ENCODE assay signal across 7 mouse cellular contexts in genomic region chr10:77515385-77516348, GRCm38 (mm10). TPM values are rescaled to one million over a fixed set of nuclear protein-coding genes. Genes with fewer than 3 reads are reported as not detected.
DNase-seq lines count a peak whose midpoint lies in the region; ATAC-seq lines count a peak whose summit lies in the region.

Fam207a (minus strand) TSS chr10:77515785.

- peak within 1 kb of the TSS; percentile 93 for H3K9ac ChIP-seq in embryonic facial prominence, embryonic 11.5 days (replicated peaks; ENCODE audit: low read length)
- peak within 1 kb of the TSS; percentile 86 for H3K9ac ChIP-seq in limb, embryonic 11.5 days (ENCODE audit: low read length)
- peak within 1 kb of the TSS; percentile 86 for H3K9ac ChIP-seq in midbrain, embryonic 14.5 days (replicated peaks; ENCODE audit: low read length)

- H3K36me3 ChIP-seq in embryonic facial prominence, embryonic 11.5 days (replicated peaks; ENCODE audit: control insufficient read depth, insufficient read depth, low read depth, low read length): no peaks in the 10 kb centered on the region; the same call in 1 of the 2 replicates
- H3K36me3 ChIP-seq in limb, embryonic 11.5 days (ENCODE audit: control insufficient read depth, insufficient read depth, low read length): peaks cover 4% of the 10 kb centered on the region; the same call in 1 of the 2 replicates
- peaks cover 31% of the 10 kb centered on the region for H3K36me3 ChIP-seq in midbrain, embryonic 14.5 days (ENCODE audit: control insufficient read depth, insufficient read depth, low read length)

- peak within 1 kb of the TSS; percentile 83 for H3K4me2 ChIP-seq in embryonic facial prominence, embryonic 11.5 days (ENCODE audit: low read depth, low read length)
- H3K4me2 ChIP-seq in limb, embryonic 11.5 days (ENCODE audit: low read depth, severe bottlenecking): peak within 1 kb of the TSS; percentile 91
- peak within 1 kb of the TSS; percentile 94 for H3K4me2 ChIP-seq in midbrain, embryonic 14.5 days (ENCODE audit: low read length)

- no peaks in the 10 kb centered on the region for H3K27me3 ChIP-seq in embryonic facial prominence, embryonic 11.5 days (ENCODE audit: control insufficient read depth, insufficient read depth, low read length)
- H3K27me3 ChIP-seq in limb, embryonic 11.5 days (ENCODE audit: control insufficient read depth, insufficient read depth, low read length): no peaks in the 10 kb centered on the region
- no peaks in the 10 kb centered on the region for H3K27me3 ChIP-seq in midbrain, embryonic 14.5 days (ENCODE audit: control insufficient read depth, insufficient read depth, low read length)

- no peaks in the 10 kb centered on the region for H3K4me1 ChIP-seq in embryonic facial prominence, embryonic 11.5 days (ENCODE audit: control insufficient read depth, insufficient read depth, low read length)
- peaks cover 8% of the 10 kb centered on the region; the same call in 1 of the 2 replicates for H3K4me1 ChIP-seq in limb, embryonic 11.5 days (ENCODE audit: control insufficient read depth, insufficient read depth, low read length)
- peaks cover 14% of the 10 kb centered on the region for H3K4me1 ChIP-seq in midbrain, embryonic 14.5 days (ENCODE audit: control insufficient read depth, insufficient read depth, low read length)

- under 1% methylated on average over 75 of the region's 75 CpGs for WGBS in embryonic facial prominence, embryonic 11.5 days
- under 1% methylated on average over 75 of the region's 75 CpGs for WGBS in limb, embryonic 11.5 days
- under 1% methylated on average over 70 of the region's 75 CpGs for WGBS in midbrain, embryonic 14.5 days

- H3K9me3 ChIP-seq in embryonic facial prominence, embryonic 11.5 days (replicated peaks; ENCODE audit: control insufficient read depth, low read length): no peaks in the 10 kb centered on the region
- H3K9me3 ChIP-seq in limb, embryonic 11.5 days (ENCODE audit: control insufficient read depth, low read length): no peaks in the 10 kb centered on the region
- H3K9me3 ChIP-seq in midbrain, embryonic 14.5 days (ENCODE audit: control insufficient read depth, low read length): no peaks in the 10 kb centered on the region

- peak; percentile 97 for DNase-seq in adrenal gland, postnatal 14 days
- peak; percentile 96 for DNase-seq in embryonic facial prominence, embryonic 11.5 days (ENCODE audit: low spot score)
- peak; percentile 99 for DNase-seq in heart, adult 11 months
- DNase-seq in kidney, adult 18-20 months: peak; percentile 92
- DNase-seq in limb, embryonic 11.5 days (ENCODE audit: low spot score): peak; percentile 90
- DNase-seq in midbrain, embryonic 14.5 days: peak; percentile 99
- DNase-seq in spleen, adult 18-20 months: peak; percentile 91 to 92

- peak within 1 kb of the TSS; percentile 89 for H3K4me3 ChIP-seq in embryonic facial prominence, embryonic 11.5 days (ENCODE audit: low read depth, low read length)
- H3K4me3 ChIP-seq in limb, embryonic 11.5 days (ENCODE audit: low read depth, low read length): peak within 1 kb of the TSS; percentile 80
- peak within 1 kb of the TSS; percentile 91 for H3K4me3 ChIP-seq in midbrain, embryonic 14.5 days (replicated peaks; ENCODE audit: low read depth, low read length)

- ATAC-seq in embryonic facial prominence, embryonic 11.5 days (replicated peaks; ENCODE audit: insufficient number of reproducible peaks, low FRiP score, low TSS enrichment, low read depth): peak; percentile 84
- peak; percentile 81 for ATAC-seq in limb, embryonic 11.5 days (ENCODE audit: insufficient number of reproducible peaks, low FRiP score, low TSS enrichment, low read depth)
- peak; percentile 90 for ATAC-seq in midbrain, embryonic 14.5 days (ENCODE audit: low FRiP score, low TSS enrichment)

- H3K27ac ChIP-seq in embryonic facial prominence, embryonic 11.5 days (replicated peaks; ENCODE audit: low read depth, low read length): peak within 1 kb of the TSS; percentile 59; the same call in 1 of the 2 replicates
- H3K27ac ChIP-seq in limb, embryonic 11.5 days (replicated peaks; ENCODE audit: low read depth, low read length): no peak within 1 kb of the TSS; the same call in 1 of the 2 replicates
- peak within 1 kb of the TSS; percentile 79 for H3K27ac ChIP-seq in midbrain, embryonic 14.5 days (replicated peaks; ENCODE audit: low read depth, low read length)

RNA-seq across cellular contexts. Expression of gene Fam207a, which starts in this region (rescaled TPM):
- 21.6 and 27.2 TPM in 2 replicates for total RNA-seq in adrenal gland, postnatal 14 days (2021)
- polyA plus RNA-seq in embryonic facial prominence, embryonic 11.5 days (2014; fragmentation: Nextera tagmentation; extraction: Ambion mirVana): 40.6 and 42.3 TPM in 2 replicates
- polyA plus RNA-seq in limb, embryonic 11.5 days (2014; fragmentation: Nextera tagmentation; extraction: Ambion mirVana): 43.4 and 43.8 TPM in 2 replicates
- polyA plus RNA-seq in midbrain, embryonic 14.5 days (2014; fragmentation: Nextera tagmentation; extraction: Ambion mirVana): 37.4 and 41.2 TPM in 2 replicates
